Mouse (Mus musculus): ENCODE measurements around the gene Il1rapl1.
"Not testable (repeated sequence)": the region's sequence is repeated elsewhere in the genome, so short reads cannot be mapped to it uniquely, and the experiment has no call there.

Gene Il1rapl1

DNA sequence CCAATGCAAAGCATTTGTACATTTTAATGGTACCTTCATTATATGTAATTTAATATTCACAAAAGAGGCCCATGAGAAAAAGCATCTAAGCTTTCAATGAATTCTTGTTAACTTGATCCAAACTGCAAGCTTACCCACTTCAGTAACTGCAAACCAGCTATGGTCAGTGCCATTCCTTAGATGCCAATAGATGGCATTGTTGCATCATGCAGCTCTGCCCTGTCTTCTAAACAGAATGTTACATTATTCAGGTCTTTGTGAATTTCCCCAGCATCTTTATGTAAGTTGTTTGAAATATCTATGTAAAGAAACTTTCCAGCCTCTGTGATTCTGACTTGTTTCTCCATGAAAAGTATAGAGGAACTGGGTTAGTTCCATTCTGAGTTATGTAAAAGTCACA lies 514.5 kb downstream of the Il1rapl1 start:
- no peak for DNase-seq (ENCODE audit: low spot score)

GRCm38 (mm10) chrX:87507997-87508396 lies 607.4 kb downstream of the Il1rapl1 start:
- no peak for DNase-seq (ENCODE audit: low spot score)

- DNase-seq (ENCODE audit: low spot score), result no peak
These were observed 612.8 kb downstream of the Il1rapl1 start for GRCm38 (mm10) chrX:87502604-87503003.

- no peak for DNase-seq (ENCODE audit: low spot score)
These were observed 632.0 kb downstream of the Il1rapl1 start for GRCm38 (mm10) chrX:87483416-87483815.

GRCm38 (mm10) chrX:87238191-87238590 lies 877.3 kb downstream of the Il1rapl1 start:
- not testable (repeated sequence) for DNase-seq (ENCODE audit: low spot score)

DNA sequence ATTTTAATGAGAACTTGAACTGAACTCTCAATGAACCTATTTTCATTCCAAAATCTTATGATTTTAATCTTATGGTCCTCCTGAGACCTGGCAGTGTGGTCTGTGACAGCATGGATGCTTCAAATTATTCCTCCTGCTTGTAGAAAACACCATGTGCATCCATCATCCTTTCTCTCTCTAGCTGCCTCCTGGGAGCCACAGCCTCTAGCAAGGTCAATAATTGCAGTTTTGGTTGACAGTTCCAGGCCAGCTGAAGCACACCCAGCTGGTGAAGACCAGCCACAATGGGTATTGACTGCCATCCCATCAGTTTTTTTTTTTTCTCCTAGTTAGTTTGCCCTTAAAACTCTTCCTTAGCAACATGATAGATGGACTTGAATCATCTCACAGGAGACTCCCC lies 890.2 kb downstream of the Il1rapl1 start:
- DNase-seq (ENCODE audit: low spot score), result no peak

DNA sequence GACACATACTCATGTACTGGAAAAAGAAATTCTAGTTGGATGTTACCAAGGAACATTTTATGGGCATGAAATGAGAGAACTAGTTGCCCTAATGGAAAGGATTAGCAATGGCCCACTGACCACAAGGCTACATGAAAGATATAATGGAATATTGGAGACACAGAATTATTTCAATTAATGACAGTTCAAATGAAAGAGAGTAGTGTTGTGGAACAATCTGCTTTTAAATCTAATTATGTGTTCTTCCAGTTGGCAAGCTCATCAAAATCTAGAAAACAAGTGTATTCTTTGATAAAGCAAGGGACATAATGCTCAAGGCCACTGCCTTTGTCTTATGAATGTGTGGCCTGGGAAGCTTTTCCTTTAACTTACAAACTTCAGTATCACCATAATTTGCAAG lies 1113.1 kb downstream of the Il1rapl1 start:
- no peak for DNase-seq (ENCODE audit: low spot score)

DNA sequence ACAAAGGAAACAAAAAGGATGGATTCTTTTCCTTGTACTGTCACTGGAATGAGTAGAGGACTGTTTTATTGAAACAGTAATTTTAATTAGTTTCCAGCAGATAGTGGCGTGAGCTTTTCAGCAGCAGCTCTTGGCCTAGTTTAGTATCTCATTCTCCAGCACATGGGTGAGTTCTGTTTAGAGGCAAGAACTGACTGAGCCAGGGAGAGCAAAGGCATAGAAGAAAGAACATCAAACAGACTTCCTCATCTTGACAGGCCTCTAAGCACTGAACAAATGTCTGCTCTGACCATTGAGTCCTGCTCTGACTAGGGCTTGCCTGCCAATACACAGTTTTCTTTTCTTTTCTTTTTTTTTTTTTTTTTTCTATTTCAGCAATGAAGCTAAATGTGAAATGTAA lies 1160.3 kb downstream of the Il1rapl1 start:
- DNase-seq (ENCODE audit: low spot score), result no peak

- DNase-seq (ENCODE audit: low spot score), result no peak
These were observed 1160.8 kb downstream of the Il1rapl1 start for GRCm38 (mm10) chrX:86954614-86955013.

- DNase-seq (ENCODE audit: low spot score), result no peak
These were observed 1164.5 kb downstream of the Il1rapl1 start for GRCm38 (mm10) chrX:86950940-86951339.

GRCm38 (mm10) chrX:86949112-86949511 lies 1166.3 kb downstream of the Il1rapl1 start:
- no peak for DNase-seq (ENCODE audit: low spot score)

DNA sequence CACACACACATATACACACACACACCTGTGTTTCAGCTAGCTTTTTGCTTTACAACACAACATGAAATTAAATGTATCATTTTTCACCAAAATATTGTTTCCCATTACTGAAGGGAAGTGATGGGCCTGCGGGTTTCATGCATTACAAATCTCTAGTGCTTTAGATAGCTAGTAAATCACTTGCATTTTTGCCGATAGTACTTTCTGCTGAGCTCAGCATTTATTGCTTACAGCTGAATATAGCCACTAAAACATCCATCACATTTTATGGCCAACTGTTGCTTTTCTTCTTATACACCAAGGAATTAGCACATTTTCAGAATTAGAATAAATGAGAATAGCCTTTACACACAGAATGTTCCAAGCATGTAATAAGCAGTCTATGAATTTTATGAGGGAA lies 1260.6 kb downstream of the Il1rapl1 start:
- no peak for DNase-seq (ENCODE audit: low spot score)

DNA sequence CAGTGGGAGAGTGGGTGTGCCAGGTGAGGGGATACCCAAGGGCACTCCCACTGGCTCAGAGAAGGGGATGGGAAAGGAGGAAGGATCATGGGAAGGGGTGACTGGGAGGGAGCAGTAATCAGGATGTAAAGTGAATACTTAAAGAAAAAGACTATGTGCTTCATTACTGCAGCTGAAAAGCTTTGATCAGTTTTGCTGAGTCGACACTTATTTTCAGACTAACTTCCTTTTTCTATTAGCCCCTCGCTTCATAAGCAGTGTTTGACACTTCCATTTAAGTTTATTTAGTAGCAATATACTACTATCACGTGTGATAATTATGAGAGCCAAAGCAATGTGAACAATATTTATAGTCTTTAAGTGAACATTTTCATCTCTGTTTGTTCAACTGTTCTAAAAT lies 1307.2 kb downstream of the Il1rapl1 start:
- DNase-seq (ENCODE audit: low spot score), result no peak

DNA sequence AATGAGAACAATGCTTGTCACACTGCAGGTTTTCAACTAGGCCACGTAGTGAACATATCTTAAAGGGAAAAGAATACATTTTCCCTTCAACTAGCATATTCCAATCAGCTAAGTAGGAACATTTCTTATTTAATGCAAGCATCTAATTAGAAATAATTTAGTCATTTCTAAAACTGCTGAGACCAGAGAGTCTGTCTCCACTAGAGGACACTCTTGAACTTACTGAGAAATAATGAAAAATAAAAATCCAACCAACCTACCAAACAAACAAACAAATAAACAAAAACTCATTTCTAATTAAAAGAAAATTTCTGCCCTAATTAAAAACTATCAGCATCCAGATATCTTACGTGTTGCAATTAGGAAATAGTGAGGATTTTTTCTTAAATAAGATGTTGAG lies 1312.7 kb downstream of the Il1rapl1 start:
- DNase-seq (ENCODE audit: low spot score), result no peak

- DNase-seq (ENCODE audit: low spot score), result no peak
These were observed 1386.6 kb downstream of the Il1rapl1 start for GRCm38 (mm10) chrX:86728803-86729202.

All from left cerebral cortex, adult 11 months (tissue).